Mouse (Mus musculus): ENCODE data around the gene Spef1.
"Not testable (repeated sequence)": the region's sequence is repeated elsewhere in the genome, so short reads cannot be mapped to it uniquely, and the experiment has no call there.

Gene Spef1

DNA sequence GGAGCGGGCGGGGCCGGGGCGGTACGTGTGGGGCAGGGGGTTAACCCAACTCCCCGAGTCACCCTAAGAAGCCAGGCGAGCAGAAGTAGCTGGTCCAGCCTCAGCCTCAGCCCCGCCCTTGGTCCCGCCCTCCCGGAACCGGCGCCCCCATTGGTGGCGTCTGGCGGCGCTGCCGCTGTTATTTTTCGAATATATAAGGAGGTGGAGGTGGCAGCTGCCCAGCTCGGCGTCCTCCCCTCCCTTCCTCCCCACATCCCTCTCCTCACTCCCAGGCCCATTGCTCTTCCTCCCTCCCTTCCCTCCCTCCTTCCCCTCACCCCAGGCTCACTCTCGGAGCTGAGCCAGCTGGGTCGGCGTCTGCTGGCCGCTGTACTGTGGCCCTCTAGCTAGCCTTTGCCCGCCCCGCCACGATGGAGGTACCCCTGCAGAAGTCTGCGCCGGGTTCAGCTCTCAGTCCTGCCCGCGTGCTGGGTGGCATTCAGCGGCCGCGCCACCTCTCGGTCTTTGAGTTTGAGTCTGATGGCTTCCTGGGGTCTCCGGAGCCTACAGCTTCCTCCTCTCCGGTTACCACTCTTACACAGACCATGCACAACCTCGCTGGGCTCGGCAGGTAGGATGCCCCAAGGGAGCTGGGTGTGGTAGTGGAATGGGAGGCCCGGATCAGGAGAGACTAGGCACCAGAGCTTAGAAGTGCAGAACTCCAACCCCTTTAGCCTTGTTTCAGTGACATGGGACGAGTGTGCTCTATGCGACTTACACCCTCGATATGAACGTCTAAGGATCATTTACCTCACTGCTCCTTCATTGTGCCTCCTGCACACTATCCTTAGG, at the start of gene Spef1, which contains the start of gene Cdc25b:
Gene Spef1, minus strand, starts transcription at position 512 of the 831 bp plus-strand sequence.
Gene Cdc25b, plus strand, starts transcription at position 179 of the 831 bp plus-strand sequence.
- peak; percentile 84 for ATAC-seq (ENCODE audit: insufficient number of reproducible peaks, low FRiP score, low TSS enrichment)

DNA sequence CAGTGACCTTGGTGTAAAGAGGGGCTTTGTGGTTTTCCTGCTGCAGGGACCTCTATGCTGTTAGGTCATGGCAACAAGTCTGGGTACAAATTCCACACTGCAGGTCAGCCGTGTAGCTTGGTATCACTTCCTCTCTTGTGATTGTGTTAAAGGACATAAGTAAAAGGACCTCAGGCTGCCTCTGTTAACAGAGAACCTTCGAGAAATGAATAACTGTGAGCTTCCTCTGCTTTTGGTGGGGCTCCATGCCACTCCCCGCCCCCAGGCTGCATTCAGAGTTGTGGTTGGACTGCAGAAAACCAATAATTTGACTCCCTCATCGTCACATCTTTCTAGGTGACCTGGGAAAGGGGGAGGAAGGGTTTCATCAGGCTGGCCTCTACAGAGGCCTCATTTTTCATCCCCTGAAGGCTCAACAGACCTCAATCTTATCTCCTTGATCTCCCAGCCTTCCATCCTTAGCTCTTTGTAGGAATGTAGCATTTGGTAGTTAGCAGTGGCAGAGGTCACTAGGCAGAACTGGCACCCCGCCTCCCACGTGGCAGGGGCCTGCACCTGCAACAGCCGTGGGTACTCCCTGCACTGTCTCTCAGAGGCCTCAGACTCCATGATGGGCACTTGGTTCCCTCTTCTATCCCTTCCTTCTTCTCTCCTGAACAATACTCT, 48.0 kb upstream of the Spef1 start:
- ATAC-seq (ENCODE audit: insufficient number of reproducible peaks, low FRiP score, low TSS enrichment) = no peak

DNA sequence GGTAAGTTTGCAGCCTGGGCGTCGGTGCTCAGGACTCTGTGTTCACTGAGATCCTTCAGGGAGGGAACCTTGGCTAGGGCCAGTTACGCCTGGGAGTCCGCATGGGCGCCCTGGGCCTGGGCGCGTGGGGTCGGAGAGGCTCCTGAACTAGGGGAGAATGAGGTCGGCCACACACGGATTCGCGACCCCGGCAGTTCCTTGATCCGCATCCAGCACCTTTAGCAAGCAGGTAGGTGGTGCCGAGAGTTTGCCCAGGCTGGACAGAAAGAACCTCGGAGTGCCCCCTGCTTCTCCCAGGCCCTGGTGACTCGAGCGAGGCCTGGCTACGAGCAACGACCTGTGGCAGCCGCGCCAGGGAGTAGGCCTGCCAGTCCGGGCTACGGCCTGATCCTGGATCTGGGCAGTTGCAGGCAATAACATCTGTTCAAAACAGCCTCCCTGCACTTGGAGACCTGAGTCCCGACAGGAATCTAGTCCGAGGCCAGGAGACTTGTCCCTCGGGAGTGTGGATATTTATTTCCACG, 47.1 kb upstream of the Spef1 start:
- ATAC-seq (ENCODE audit: insufficient number of reproducible peaks, low FRiP score, low TSS enrichment) = no peak; the same call in 1 of the 2 replicates

DNA sequence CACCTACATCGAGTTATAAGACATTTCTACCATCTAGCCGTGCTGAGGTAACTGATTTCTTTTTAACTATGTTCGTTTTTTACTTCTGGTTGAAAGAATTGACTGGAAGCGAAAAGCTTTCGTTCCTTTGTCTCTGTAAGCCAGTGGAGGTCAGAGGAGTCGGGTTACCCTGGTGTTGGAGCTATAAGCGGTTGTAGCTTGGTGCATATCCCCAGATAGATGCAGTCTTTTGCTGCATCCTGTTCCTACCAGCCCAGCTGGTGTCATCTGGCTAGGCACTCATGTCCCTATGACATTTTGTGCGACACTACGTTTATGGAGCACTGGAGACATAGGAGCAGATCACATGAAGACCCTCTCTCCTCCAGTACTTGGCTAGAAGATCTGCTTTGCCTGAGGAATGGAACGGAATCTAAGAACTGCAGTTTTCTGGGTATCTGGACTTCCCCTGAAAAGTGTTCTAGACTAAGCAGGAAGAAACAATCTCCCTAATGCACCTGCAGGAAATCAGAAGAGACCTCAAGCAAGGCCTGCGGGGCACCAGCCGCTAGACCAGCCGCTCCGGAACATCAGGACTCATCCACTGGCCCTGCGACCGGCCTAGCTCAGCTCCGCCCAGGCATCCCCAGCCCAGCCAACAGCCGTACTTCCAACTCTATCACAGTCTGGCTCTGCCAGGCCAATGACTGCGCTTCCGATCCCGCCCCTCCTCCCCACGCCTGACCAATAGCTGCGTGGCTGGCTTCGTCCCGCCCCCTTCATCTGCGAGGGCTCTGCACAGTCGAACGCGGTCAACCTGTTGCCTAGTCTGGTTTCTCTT, 46.4 kb upstream of the Spef1 start, which contains the start of gene Mavs:
Gene Mavs, plus strand, starts transcription at position 757 of the 820 bp plus-strand sequence.
- peak; percentile 100 for ATAC-seq (ENCODE audit: insufficient number of reproducible peaks, low FRiP score, low TSS enrichment)

DNA sequence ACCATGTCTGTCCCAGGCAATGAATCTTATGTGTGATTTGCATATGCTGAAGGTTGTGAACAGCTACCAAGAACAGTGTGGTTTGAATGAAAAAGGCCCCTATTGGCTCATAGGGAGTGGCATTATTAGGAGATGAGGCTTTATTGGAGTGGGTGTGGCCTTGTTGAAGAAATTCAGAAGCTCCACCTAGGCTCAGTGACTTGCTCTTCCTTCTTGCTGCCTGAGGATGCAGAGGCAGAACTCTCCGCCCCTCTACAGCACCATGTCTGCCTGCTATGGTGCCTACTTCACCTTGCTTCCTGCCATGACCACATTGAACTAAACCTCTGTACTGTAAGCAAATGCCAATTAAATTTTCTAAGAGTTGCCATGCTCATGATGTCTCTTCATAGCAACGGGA, 45.5 kb upstream of the Spef1 start:
- ATAC-seq (ENCODE audit: insufficient number of reproducible peaks, low FRiP score, low TSS enrichment) = no peak

DNA sequence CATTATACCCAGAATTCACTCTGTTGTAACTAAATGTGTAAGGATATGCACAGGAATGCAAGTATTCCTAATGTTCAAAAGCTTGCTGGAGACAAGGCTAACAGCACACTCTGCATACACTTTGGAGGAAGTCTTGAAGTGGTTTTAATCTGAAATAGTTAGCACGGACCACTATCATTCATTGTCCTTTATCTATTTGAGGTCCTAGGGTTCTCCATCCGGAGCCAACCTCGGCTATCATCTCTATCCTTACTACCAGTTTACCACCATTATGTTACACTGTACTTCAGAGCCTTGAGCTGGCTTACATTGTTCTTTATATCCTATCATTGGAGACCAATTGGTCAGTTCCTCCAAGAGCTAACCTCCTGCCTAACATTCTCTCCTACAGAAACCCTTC, 40.2 kb upstream of the Spef1 start:
- no peak for ATAC-seq (ENCODE audit: insufficient number of reproducible peaks, low FRiP score, low TSS enrichment)

DNA sequence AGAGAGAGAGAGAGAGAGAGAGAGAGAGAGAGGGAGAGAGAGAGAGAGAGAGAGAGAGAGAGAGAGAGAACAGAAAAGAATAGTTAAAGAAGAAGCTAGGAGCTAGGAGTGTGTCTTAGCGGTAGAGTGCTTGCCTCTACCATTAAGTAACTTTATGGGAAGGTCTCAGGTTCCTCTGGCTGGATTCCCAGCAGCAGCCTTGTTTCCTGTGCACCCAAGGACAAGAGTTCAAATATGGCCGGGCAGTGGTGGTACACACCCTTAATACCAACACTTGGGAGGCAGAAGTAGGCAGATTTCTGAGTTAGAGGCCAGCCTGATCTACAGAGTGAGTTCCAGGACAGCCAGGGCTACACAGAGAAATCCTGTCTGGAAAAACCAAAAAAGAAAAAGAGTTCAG, 39.6 kb upstream of the Spef1 start:
- ATAC-seq (ENCODE audit: insufficient number of reproducible peaks, low FRiP score, low TSS enrichment) = not testable (repeated sequence)

DNA sequence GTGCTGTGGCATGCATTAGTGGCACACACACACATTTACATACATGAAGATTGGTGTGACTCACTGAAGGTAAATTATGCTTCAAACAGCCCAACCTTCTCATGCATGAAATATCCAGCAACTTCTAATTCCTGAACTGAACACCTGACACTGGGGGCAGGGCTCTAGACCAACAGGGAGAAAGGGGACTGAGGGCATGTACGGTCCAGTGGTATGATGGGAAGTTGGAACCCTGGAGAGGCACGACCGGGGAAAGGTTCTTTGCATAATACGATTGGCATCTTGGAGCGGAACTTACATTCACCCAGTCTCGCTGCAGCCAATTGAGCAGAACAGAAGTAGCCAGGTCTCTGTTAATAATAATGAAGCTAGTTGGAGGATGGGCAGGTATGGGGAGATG, 38.1 kb upstream of the Spef1 start:
- no peak for ATAC-seq (ENCODE audit: insufficient number of reproducible peaks, low FRiP score, low TSS enrichment)

DNA sequence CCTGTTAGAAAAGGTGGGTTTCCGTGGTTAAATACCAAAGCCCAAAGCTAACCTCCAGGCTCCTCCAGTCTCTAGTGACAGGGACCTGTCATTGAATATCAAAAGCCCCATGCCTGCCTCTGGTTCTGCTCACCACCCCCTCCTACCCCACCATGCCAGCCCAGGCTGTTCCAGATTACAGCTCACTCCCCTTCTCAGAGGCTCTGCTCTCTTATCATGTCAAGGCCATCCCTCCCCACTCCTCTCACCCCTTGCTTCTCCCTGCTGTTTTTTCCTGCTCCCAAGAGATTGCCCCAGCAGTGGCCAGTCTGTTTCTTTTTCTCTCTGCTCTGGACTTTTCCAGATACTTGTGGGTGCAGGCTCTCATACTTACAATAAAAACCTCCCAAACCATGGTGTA, 36.5 kb upstream of the Spef1 start:
- ATAC-seq (ENCODE audit: insufficient number of reproducible peaks, low FRiP score, low TSS enrichment) = no peak

DNA sequence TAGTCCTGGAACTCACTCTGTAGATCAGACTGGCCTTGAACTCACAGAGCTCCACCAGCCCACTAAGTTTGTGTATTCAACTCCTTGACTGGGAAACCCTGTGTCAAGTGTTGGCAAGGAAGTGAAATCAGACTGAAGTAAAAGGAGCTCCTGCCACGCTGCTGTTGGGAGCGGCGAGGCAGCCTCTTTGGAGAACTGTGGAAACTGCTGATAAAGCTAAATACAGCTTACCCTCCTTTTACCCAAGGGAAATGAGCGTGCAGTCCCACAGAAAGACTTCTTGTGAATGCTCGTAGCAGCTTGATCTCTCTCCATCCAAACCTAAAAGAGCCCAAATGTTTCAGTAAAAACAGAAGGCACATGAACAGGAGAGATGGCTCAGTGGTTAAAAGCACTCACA, 35.5 kb upstream of the Spef1 start:
- ATAC-seq (ENCODE audit: insufficient number of reproducible peaks, low FRiP score, low TSS enrichment) = no peak

DNA sequence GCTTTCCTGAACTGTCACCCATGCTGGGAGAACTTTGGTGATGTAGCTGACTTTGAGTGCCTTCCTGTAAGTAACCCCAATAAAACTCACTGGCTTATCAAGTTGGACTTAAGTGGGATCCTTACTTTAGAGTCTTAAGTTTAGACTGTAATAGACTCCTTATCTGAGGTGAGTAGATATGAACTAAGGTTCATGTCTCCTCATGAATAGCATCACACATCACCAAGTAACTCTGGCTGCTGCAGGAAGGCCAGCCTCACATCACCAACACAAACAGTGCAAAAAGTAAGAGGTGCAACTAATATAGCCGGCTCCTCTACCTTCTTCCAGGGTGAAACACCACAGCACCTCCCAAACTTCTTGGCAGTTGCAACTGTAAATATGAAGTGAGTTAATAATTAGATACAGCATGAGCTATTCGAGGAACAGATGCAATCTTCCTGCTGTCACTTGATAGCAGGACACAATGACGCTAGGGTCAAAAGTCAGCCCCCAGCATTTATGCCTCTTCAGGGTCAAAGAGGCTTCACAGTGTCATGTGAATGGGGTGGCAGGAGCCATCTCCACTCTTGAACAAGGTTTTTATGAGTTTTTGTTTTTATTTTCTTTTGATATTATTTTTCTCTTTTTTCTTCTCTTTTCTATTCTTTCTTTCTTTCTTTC, 34.9 kb upstream of the Spef1 start:
- ATAC-seq (ENCODE audit: insufficient number of reproducible peaks, low FRiP score, low TSS enrichment) = no peak

DNA sequence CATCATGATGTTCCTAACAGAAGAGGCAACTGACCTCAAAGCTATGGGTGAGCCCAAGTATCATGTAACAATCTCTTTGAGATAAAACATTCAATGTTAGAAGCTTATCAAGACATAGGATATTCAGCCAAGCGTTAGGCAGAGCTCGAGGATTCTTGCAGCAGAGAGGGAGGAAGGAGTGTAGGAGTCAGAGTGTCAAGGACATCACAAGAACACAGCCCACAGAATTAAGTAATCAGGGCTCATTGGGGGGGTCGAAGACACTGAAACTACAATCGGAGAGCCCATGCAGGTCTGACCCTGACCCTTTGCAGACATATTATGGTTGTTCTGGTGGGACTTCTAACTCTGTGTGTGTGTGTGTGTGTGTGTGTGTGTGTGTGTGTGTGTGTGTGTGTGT, 32.9 kb upstream of the Spef1 start:
- no peak for ATAC-seq (ENCODE audit: insufficient number of reproducible peaks, low FRiP score, low TSS enrichment)

DNA sequence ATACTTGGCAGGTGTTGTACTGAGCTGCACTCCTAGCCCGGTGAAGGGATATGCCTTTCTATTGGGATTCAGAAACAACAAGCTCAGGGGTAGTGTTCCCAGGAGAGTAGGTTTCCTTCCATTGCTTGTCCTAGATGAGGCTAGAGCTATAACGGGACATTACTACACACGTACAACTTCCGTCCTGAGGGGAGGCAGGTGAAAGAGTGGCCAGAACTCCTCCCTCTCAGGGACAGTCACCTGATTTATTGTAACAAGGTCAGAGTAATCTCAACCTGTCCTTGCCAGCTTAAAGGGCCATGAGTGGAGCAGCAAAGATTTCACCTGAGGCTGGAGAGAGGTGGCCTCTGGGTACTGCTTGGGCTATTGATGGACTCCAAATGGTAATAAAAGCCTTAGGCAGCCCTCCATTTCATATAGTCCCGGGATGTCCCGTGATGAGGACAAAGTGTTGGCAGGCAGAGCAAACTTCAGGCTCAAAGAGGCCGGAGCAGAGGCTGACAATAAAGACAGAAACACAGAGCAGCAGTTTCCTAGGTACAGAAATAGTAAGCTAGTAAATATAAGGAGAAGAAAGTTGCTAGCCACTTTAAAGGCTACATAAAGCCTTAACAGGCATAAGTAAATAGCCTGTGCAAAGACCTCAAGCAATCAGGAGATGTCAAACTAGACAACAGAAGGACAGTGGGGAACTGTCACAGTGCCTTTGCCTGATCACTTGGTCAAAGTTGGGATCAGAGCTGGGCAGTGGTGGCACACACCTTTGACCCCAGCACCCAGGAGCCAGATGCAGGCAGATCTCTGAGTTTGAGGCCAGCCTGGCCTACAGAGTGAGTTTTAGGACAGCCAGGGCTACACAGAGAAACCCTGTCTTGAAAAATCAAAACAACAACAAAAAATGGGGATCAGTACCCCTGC, 29.1 kb upstream of the Spef1 start:
- ATAC-seq (ENCODE audit: insufficient number of reproducible peaks, low FRiP score, low TSS enrichment) = no peak

DNA sequence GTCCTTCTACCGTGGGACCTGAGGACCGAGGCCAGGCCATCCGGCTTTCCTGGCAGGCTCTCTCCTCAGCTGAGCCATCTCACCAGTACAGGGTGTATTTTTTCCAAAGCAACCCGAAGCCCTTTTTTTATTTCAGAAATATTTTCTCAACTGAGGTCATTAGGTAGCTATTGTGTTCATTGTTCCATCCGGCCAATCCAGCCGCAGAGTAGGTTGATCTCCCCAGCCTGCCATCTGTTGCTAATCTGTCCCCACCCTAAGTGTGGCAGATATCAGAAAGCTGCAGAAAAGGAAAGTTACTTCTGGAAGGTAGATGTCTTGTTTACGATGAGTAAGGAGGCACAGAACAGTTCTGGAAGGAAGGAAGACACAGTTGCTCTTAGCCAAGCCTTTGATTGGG, 26.7 kb upstream of the Spef1 start:
- ATAC-seq (ENCODE audit: insufficient number of reproducible peaks, low FRiP score, low TSS enrichment) = no peak

DNA sequence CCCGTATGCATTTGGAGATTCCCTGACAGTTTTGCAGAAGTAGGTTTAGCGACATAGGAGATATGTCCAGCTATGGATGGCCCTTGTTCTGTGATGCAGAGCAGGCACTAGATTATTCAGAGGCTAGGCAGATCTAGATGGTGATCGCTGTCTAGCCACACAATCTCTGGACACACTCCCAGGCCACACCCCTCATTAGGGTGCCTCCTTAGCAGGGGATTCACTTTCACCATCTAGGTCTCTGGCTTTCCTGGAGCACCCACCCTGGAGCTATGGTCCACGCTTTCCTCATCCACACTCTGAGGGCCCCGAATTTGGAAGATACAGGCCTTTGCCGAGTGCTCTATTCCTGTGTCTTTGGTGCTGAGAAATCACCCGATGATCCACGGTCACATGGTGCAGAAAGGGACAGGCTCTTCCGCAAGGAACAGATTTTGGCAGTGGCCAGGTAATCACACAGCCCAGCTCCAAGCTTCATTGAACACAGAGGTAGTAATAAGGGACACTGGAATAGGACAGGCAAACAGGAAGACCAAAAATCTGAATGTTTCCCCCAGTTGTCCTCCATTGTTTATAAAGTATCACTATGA, 24.0 kb upstream of the Spef1 start:
- peak; percentile 26; the same call in 1 of the 2 replicates for ATAC-seq (ENCODE audit: insufficient number of reproducible peaks, low FRiP score, low TSS enrichment)

DNA sequence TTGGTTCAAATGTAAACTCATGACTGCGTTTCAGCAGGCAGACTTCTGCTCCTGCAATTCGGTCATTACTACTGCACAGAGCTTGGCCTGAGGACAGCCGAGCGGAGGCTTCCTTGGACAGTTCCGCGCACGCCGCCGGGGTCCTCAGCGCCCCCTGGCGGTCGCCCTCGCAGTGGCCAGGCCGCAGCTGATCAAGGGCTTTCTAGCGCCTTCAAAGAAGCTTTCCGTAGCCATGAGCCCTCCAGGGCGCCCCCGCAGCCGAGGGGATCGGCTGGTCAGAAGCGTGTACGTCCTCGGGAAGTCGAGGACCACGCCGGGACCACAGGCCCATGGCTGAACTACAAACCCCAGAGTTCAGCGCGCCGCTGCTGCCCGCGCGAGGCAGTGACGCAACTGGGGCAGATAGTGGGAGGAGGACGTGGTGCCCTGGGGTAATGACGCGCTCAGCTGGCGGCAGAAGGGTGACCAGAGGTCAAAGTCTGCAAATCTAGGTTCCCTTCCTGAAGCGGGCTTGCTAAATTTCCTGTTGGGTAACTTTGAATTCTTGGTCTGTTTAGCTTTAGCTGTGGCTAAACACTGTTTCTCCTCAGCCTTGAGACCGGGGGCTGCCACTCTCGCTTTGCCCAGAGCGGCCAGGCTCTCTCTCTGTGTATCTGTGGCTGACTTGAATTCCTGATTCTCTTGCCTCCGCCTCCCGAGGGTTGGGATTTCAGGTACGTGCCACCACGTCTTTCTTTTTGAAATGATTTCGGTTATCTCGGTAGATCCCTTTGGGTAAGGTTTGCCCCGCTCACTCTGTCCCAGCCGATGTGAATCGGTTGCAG, 23.1 kb upstream of the Spef1 start:
- ATAC-seq (ENCODE audit: insufficient number of reproducible peaks, low FRiP score, low TSS enrichment) = peak; percentile 94

DNA sequence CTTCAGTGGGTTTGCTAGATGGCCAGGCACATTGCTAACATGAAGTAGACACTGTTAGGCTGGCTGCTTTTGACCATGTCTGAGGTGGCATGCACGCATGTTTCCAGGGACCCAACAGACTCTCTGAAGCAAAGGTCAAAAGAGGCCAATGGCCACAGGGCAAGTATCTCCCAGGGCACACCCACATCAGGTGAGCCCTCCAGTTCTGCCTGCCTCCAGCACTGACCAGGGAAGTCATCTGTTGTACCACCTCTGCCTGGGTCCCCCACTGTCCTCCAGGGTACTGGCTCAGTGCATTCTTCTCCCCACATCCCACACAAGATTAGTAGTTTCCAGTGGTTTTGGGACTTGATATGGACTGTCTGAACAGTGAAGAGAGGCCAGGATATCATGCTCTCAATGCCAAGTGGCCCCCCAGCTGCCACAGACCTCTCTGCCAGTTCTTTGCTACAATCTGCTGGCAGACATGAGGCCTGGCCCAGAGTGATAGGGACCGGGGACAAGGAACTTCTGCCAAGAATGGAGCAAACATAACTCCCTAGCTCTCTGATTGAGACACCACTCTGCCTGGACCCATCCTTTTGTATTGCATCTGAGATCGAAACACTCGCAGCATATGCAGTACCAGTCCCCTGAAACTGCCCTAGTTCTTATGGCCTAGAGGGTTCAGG, 22.2 kb upstream of the Spef1 start:
- 0 out of 2 replicates have a peak, but pooled peaks have one; percentile 1 for ATAC-seq (ENCODE audit: insufficient number of reproducible peaks, low FRiP score, low TSS enrichment)
